Mouse (Mus musculus) kidney, adult 9 months (tissue): Measurements from ENCODE around the gene Lias.

Source experiments
- DNase-seq: peaks from one replicate; pipeline ENCODE4 v3.0.0; 2022

Lias gene

GRCm38 (mm10) chr5:65390648-65391644 is at the start of gene Lias, which contains the start of gene Rpl9:
TSS of gene Lias (plus strand) at chr5:65391497.
TSS of gene Rpl9 (minus strand) at chr5:65391444.
- DNase-seq: peak; percentile 98

GRCm38 (mm10) chr5:65348168-65348567 is 43.1 kb upstream of the Lias start, which contains the start of gene Klb:
TSS of gene Klb (plus strand) at chr5:65348314.
- no peak for DNase-seq

- DNase-seq: no peak
Observed at GRCm38 (mm10) chr5:65350508-65350907, 40.8 kb upstream of the Lias start.

- DNase-seq: no peak
Observed at GRCm38 (mm10) chr5:65354097-65354496, 37.2 kb upstream of the Lias start.

DNA sequence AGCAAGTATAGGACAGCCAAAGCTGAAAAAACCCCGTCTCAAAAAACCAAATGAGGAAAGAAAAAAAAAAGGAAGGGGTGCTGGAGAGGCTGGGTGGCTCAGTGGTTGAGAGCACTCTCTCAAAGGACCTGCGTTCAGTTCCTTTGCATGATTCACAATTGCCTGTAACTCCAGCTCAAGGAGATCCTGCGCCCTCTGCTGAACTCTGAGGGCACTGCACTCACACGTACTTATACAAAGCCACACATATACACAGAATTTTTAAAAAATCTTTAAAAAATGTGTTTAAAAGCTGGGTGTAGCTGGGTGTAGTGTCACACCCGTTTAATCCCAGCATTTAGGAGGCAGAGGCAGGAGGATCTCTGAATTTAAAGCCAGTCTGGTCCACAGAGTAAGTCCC is 36.3 kb upstream of the Lias start:
- DNase-seq: no peak

- no peak for DNase-seq
Observed at GRCm38 (mm10) chr5:65356851-65357250, 34.4 kb upstream of the Lias start.

DNA sequence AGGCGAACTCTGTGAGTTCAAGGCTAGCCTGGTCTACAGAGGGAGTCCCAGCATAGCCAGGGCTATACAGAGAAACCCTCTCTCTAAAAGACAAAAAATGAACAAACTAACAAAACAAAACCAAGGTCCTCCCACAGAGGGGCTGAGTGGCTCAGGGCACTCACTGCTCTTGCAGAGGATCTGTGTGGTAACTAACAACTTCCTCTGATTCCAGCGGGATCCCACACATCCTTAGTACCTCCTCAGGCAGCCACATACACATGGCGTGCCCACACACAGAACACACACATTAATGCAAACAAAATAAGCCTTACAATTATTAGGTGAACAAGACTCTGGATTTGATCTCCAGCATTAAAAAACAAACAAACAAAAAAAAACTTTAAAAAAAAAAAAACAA is 33.5 kb upstream of the Lias start:
- no peak for DNase-seq

DNA sequence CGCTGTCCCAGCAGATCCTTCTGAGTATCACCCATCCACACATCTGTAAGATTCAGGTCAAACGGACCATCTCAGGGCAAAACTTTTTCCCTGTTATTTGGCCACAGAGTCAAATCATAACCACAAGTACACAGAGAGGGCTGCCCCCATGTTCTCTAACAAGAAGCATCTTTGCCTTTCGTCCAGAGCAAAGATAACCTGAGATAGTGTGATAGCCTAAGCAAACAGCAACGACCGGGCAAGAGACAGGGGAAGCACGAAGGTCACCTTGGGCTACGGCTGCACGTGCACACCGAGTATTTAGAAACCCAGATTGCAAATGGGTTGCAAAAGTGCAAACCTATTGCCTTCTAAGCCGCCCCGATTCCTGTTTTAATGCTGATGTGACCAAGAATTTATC is 23.5 kb upstream of the Lias start:
- no peak for DNase-seq

GRCm38 (mm10) chr5:65371551-65371950 is 19.7 kb upstream of the Lias start:
- DNase-seq: no peak

DNA sequence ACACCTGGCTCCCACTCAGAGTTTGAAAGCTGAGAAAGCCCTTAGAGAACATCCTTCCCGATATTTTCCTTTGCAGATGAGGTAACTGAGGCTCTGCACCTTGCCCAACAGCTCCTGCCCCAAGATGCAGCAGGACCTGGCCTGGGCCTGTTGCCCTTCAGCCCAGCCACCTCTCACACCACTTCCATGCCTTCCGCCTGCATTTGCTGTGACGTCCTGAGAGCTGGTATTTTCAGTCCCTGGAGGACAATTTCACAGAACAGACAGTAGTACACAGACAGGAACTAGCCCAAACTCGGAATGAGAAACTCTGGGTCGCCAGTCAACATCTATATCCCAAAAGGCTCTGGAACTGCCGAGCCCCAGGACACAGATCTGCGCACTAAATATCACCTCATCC is 16.6 kb upstream of the Lias start:
- DNase-seq: no peak

- DNase-seq: no peak
Observed at GRCm38 (mm10) chr5:65385704-65386103, 5.6 kb upstream of the Lias start.

GRCm38 (mm10) chr5:65387008-65387867 is 4.1 kb upstream of the Lias start:
- DNase-seq: no peak

DNA sequence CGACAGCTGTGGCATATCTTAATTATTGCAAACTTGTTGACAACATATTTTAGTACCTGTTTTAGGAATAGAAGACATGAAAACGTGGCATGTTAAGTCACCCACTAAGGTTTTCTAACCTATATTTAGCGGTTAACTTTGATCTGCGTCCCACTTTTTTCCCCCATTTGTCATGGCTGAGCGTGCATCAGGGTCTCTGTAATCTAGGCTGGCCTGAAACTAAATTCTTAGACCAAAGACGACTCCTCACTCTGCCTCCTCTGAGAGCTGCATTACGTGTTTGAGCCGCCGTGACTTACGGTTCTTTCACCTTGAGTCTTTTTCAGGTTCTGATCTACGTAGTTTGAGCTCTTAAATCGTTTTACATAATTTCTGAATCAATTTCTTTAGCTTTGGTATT is 456 bp downstream of the Lias start:
- no peak for DNase-seq

GRCm38 (mm10) chr5:65394425-65394824 is 3.1 kb downstream of the Lias start:
- DNase-seq: no peak

- peak; percentile 94 for DNase-seq
Observed at GRCm38 (mm10) chr5:65401251-65401994, 10.1 kb downstream of the Lias start.

GRCm38 (mm10) chr5:65407989-65408388 is 16.7 kb downstream of the Lias start:
- no peak for DNase-seq

GRCm38 (mm10) chr5:65415653-65416458 is 24.6 kb downstream of the Lias start:
- DNase-seq: no peak

- DNase-seq: no peak
Observed at GRCm38 (mm10) chr5:65419136-65419535, 27.8 kb downstream of the Lias start.

GRCm38 (mm10) chr5:65420822-65421221 is 29.5 kb downstream of the Lias start:
- no peak for DNase-seq

GRCm38 (mm10) chr5:65422803-65423202 is 31.5 kb downstream of the Lias start:
- DNase-seq: peak; percentile 68

DNA sequence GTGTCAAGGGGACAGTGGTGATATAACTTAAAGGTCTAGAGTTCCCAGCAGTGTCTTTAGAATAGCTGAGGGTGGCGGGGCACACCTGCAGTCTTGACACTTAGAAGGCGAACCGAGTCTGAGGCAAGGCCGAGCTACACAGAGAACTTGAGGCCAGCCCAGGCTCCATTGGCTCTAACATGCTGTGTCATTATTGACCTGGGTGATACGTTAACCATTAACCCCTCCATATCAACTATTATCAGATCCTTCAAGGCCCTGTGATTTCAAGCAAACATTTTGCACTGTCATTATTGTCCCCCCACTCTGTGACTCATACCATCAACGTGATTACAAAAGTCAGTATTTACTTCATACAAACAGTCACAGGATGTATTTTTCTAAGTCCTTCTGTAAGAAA is 32.9 kb downstream of the Lias start:
- peak; percentile 81 for DNase-seq

DNA sequence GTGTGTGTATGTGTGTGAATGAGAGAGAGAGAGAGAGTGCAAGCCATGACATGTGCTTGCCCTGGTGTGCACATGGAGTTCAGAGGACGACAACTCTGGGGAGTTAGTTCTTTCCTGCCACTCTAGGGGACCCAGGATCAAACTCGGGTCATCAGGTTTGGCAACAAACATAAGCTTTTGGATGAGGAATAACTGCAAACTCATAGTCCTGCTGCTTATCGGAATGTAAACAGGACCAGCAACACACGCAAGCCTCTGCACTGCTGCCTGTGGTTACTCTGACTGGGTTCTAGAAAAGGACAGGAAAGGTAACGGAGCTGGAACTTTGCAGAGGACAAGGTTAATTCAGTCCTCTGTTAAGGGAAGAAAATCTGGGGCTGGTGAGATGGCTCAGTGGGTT is 34.0 kb downstream of the Lias start:
- DNase-seq: no peak
